Mouse (Mus musculus) lung, adult 2 months (tissue): Measurements from ENCODE around the gene Natd1.

Experiments used
- CTCF ChIP-seq: fragments of 200-500 bp; IDR thresholded peaks from 2 replicates; pipeline ENCODE4 v1.5.1; 2011; ENCODE audit warnings: mild to moderate bottlenecking, low read length, control low read depth; ENCODE audit not compliant: insufficient read depth
- POLR2A ChIP-seq: fragments of 200-500 bp; IDR thresholded peaks from 2 replicates; pipeline ENCODE4 v1.6.1; 2011; ENCODE audit warnings: low read depth, mild to moderate bottlenecking, control low read depth, low read length, borderline replicate concordance; ENCODE audit errors: extremely low read depth

GRCm38 (mm10) chr11:60954255-60955104 lies 39.9 kb upstream of the Natd1 start:
- TF ChIP-seq POLR2A (no peak), CTCF (no peak)
